Mouse (Mus musculus): ENCODE measurements around the gene Gm428. TPM values are rescaled to one million over a fixed set of nuclear protein-coding genes. Genes with fewer than 3 reads are reported as not detected.
"Not testable (repeated sequence)": the region's sequence is repeated elsewhere in the genome, so short reads cannot be mapped to it uniquely, and the experiment has no call there.

The Gm428 gene
- polyA plus RNA-seq (2012; rRNA removed): not detected in 2 replicates

DNA sequence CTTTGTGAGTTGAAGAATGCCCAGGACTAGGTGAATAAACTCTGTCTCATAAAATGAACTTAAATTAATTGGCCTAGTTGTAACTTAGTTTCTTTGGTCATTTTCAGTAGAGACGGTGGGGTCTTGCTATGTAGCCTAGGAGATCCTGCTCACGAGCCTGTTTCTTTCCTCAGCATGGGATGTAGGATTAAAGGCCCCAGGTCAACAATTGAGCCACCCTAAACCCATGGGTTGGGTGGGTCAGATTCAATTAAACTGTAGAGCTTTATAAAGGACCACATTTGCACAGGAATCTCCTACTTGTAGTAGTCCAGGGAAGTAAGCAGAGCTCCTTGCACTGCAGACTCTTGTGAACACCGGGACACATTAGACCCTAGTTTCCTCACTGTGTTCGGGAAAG lies at the start of gene Gm428:
TSS of gene Gm428 (plus strand) at position 301 of the 400 bp plus-strand sequence.
- not testable (repeated sequence) for H3K4me3 ChIP-seq (replicated peaks; ENCODE audit: insufficient read depth, low read depth, low read length); H3K4me1 ChIP-seq (ENCODE audit: control insufficient read depth, insufficient read depth, low read length); DNase-seq; H3K27me3 ChIP-seq (ENCODE audit: control insufficient read depth, insufficient read depth, low read length); H3K27ac ChIP-seq (ENCODE audit: insufficient read depth, low read length)
- WGBS: 96% methylated on average over 2 of the region's 4 CpGs

- H3K27me3 ChIP-seq (ENCODE audit: control insufficient read depth, insufficient read depth, low read length): not testable (repeated sequence)
Observed at GRCm38 (mm10) chr4:73637821-73638220, 45.5 kb upstream of the Gm428 start, which contains the start of gene Gm11236. Gene Gm11236 (plus strand): TSS chr4:73638121.

DNA sequence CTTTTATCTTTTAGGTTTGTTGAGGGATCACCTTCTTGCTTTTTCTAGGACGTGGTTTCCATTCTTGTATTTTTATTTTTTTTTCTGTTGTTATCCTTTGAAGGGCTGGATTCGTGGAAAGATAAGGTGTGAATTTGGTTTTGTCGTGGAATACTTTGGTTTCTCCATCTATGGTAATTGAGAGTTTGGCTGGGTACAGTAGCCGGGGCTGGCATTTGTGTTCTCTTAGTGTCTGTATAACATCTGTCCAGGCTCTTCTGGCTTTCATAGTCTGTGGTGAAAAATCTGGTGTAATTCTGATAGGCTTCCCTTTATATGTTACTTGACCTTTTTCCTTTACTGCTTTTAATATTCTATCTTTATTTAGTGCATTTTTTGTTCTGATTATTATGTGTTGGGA lies 21.5 kb upstream of the Gm428 start:
- not testable (repeated sequence) for DNase-seq; H3K27me3 ChIP-seq (ENCODE audit: control insufficient read depth, insufficient read depth, low read length); H3K4me1 ChIP-seq (ENCODE audit: control insufficient read depth, insufficient read depth, low read length); H3K4me3 ChIP-seq (replicated peaks; ENCODE audit: insufficient read depth, low read depth, low read length); H3K27ac ChIP-seq (ENCODE audit: insufficient read depth, low read length)
- WGBS: 82% methylated on average over 4 of the region's 4 CpGs

More at GRCm38 (mm10) chr4:73637821-73638220, 45.5 kb upstream of the Gm428 start, which contains the start of gene Gm11236:
- no CpG with 5 or more reads among the region's 4 CpGs for WGBS
- not testable (repeated sequence) for H3K4me3 ChIP-seq (replicated peaks; ENCODE audit: insufficient read depth, low read depth, low read length); H3K27ac ChIP-seq (ENCODE audit: insufficient read depth, low read length); DNase-seq; H3K4me1 ChIP-seq (ENCODE audit: control insufficient read depth, insufficient read depth, low read length)

DNA sequence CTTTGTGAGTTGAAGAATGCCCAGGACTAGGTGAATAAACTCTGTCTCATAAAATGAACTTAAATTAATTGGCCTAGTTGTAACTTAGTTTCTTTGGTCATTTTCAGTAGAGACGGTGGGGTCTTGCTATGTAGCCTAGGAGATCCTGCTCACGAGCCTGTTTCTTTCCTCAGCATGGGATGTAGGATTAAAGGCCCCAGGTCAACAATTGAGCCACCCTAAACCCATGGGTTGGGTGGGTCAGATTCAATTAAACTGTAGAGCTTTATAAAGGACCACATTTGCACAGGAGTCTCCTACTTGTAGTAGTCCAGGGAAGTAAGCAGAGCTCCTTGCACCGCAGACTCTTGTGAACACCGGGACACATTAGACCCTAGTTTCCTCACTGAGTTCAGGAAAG lies 15.3 kb upstream of the Gm428 start, which contains the start of gene Gm11239:
TSS of gene Gm11239 (plus strand) at position 301 of the 400 bp plus-strand sequence.
- not testable (repeated sequence) for DNase-seq; H3K4me1 ChIP-seq (ENCODE audit: control insufficient read depth, insufficient read depth, low read length); H3K4me3 ChIP-seq (replicated peaks; ENCODE audit: insufficient read depth, low read depth, low read length); H3K27me3 ChIP-seq (ENCODE audit: control insufficient read depth, insufficient read depth, low read length); H3K27ac ChIP-seq (ENCODE audit: insufficient read depth, low read length)
- WGBS: no CpG with 5 or more reads among the region's 4 CpGs

- H3K27me3 ChIP-seq (ENCODE audit: control insufficient read depth, insufficient read depth, low read length): no peaks in the 10 kb centered on the region
- TF ChIP-seq CTCF (IDR thresholded peaks at IDR 0.05; ENCODE audit: borderline replicate concordance, insufficient read depth, low read depth, low read length) (no peak), POLR2A (IDR thresholded peaks at IDR 0.05; ENCODE audit: borderline replicate concordance, insufficient read depth, low read length) (no peak)
- DNase-seq: no peak
- H3K4me3 ChIP-seq (replicated peaks; ENCODE audit: insufficient read depth, low read depth, low read length): no peak overlapping the region
- no peak overlapping the region for H3K27ac ChIP-seq (ENCODE audit: insufficient read depth, low read length)
- 96% methylated on average over 1 of the region's 1 CpGs for WGBS
- no peaks in the 10 kb centered on the region for H3K4me1 ChIP-seq (ENCODE audit: control insufficient read depth, insufficient read depth, low read length)
Observed at GRCm38 (mm10) chr4:73718761-73719160, 35.4 kb downstream of the Gm428 start.

GRCm38 (mm10) chr4:73719819-73720218 lies 36.5 kb downstream of the Gm428 start:
- DNase-seq: no peak
- Histone ChIP-seq H3K4me3 (replicated peaks; ENCODE audit: insufficient read depth, low read depth, low read length) (no peak overlapping the region), H3K27me3 (ENCODE audit: control insufficient read depth, insufficient read depth, low read length) (no peaks in the 10 kb centered on the region), H3K4me1 (ENCODE audit: control insufficient read depth, insufficient read depth, low read length) (no peaks in the 10 kb centered on the region), H3K27ac (ENCODE audit: insufficient read depth, low read length) (no peak overlapping the region)
- TF ChIP-seq CTCF (IDR thresholded peaks at IDR 0.05; ENCODE audit: borderline replicate concordance, insufficient read depth, low read depth, low read length) (no peak), POLR2A (IDR thresholded peaks at IDR 0.05; ENCODE audit: borderline replicate concordance, insufficient read depth, low read length) (no peak)

Other genes starting within 250 kb of the Gm428 start
- not detected in 2 replicates for gene Gm11238, start 75.6 kb upstream of the Gm428 start, polyA plus RNA-seq (2012; rRNA removed)
- gene Gm11237, start 60.5 kb upstream of the Gm428 start, polyA plus RNA-seq (2012; rRNA removed): not detected in 2 replicates
- gene Gm11236, start 45.4 kb upstream of the Gm428 start, polyA plus RNA-seq (2012; rRNA removed): not detected in 2 replicates
- gene Gm11239, start 15.2 kb upstream of the Gm428 start, polyA plus RNA-seq (2012; rRNA removed): not detected in 2 replicates
- 0.03 and 0.10 TPM in 2 replicates for gene Rasef, start 107.5 kb downstream of the Gm428 start, polyA plus RNA-seq (2012; rRNA removed)
- gene Gm11758, start 192.8 kb downstream of the Gm428 start, polyA plus RNA-seq (2012; rRNA removed): not detected in 2 replicates
- not detected in 2 replicates for gene Gm11757, start 207.6 kb downstream of the Gm428 start, polyA plus RNA-seq (2012; rRNA removed)
- gene Gm13871, start 222.4 kb downstream of the Gm428 start, polyA plus RNA-seq (2012; rRNA removed): not detected in 2 replicates
- not detected in 2 replicates for gene Gm11756, start 237.2 kb downstream of the Gm428 start, polyA plus RNA-seq (2012; rRNA removed)